Mouse (Mus musculus): ENCODE measurements at regions not wholly inside any gene's neighbourhood (a gene's known extent, or its start where the extent isn't known, plus 50 kb on each side); places are given as distances from the start of the nearest gene placed in this dataset.

GRCm38 (mm10) chr13:110537960-110538463 lies 143.2 kb downstream of the Plk2 start:
- no peak overlapping the region for H3K4me3 ChIP-seq (ENCODE audit: low read depth, low read length)
- ATAC-seq, result no peak
- DNase-seq, result no peak
- H3K9ac ChIP-seq, result no peak overlapping the region
- no peak overlapping the region for H3K4me2 ChIP-seq (ENCODE audit: low read depth)
- H3K9me3 ChIP-seq (ENCODE audit: low read length), result no peaks in the 10 kb centered on the region
- H3K4me1 ChIP-seq (ENCODE audit: insufficient read depth), result no peaks in the 10 kb centered on the region
- H3K27me3 ChIP-seq (ENCODE audit: insufficient read depth, low read length), result no peaks in the 10 kb centered on the region
- WGBS, result 55% methylated on average over 7 of the region's 7 CpGs
- H3K36me3 ChIP-seq (ENCODE audit: insufficient read depth), result no peaks in the 10 kb centered on the region
- no peak overlapping the region for H3K27ac ChIP-seq (ENCODE audit: low read depth, low read length)
- TF ChIP-seq CTCF (IDR thresholded peaks at IDR 0.05; ENCODE audit: low read depth), result no peak

- DNase-seq (peak; percentile 75), ATAC-seq (peak; percentile 85)
- Histone ChIP-seq H3K4me2 (ENCODE audit: low read depth) (no peak overlapping the region), H3K27ac (ENCODE audit: low read depth, low read length) (peak overlapping the region; percentile 59), H3K36me3 (ENCODE audit: insufficient read depth) (no peaks in the 10 kb centered on the region), H3K27me3 (ENCODE audit: insufficient read depth, low read length) (no peaks in the 10 kb centered on the region), H3K4me3 (ENCODE audit: low read depth, low read length) (no peak overlapping the region), H3K9me3 (ENCODE audit: low read length) (no peaks in the 10 kb centered on the region), H3K9ac (no peak overlapping the region), H3K4me1 (ENCODE audit: insufficient read depth) (no peaks in the 10 kb centered on the region)
- TF ChIP-seq CTCF (IDR thresholded peaks at IDR 0.05; ENCODE audit: low read depth), result no peak
- 41% methylated on average over 13 of the region's 13 CpGs for WGBS
Observed at GRCm38 (mm10) chr13:110540543-110541265, 145.9 kb downstream of the Plk2 start.

DNA sequence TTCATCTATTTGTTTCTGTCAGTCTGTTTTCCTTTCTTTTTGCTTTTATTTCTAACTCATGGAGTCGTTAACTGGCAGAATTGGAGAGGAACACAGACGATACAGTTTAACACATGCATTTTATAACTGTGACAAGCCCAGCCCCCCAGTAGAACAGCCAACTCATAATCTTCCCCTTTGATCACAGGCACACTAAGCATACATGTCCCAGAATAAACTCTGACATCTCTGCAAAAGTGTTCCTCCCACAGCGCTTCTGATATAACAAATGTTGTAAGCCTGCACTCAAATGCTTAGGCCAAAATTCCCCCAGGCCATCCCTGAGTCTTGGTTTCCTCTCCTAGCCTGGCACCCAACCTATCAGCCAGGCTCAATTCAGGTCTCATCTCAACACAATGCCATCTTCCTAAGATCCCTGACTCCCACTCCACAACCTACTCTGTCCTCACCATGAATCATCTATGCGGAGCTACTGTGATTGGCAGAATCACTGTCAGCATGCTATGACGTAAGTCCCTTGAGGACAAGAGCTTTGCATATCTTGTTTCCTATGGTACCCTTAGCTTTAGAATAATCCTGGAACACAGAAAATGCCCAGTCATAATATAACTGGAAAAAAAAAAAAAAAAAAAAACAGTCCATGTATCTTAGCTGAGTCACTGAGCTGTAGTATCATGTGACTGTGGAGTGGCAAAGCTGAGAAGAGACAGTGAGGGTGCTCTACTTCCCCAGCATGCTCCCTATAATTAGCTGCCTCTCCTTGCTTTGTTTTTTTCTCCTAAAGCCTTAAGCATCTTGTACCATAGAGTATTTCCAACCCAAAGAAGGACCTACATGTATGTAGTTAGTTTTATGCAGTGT lies 146.7 kb downstream of the Plk2 start:
- no peaks in the 10 kb centered on the region for H3K4me1 ChIP-seq (ENCODE audit: insufficient read depth)
- DNase-seq (peak; percentile 29), ATAC-seq (peak; percentile 64)
- no peak overlapping the region for H3K9ac ChIP-seq
- no peak for TF ChIP-seq CTCF (IDR thresholded peaks at IDR 0.05; ENCODE audit: low read depth)
- no peaks in the 10 kb centered on the region for H3K9me3 ChIP-seq (ENCODE audit: low read length)
- WGBS, result 67% methylated on average over 5 of the region's 5 CpGs
- no peak overlapping the region for H3K4me3 ChIP-seq (ENCODE audit: low read depth, low read length)
- H3K27me3 ChIP-seq (ENCODE audit: insufficient read depth, low read length), result no peaks in the 10 kb centered on the region
- H3K27ac ChIP-seq (ENCODE audit: low read depth, low read length), result peak overlapping the region; percentile 59
- H3K4me2 ChIP-seq (ENCODE audit: low read depth), result no peak overlapping the region
- no peaks in the 10 kb centered on the region for H3K36me3 ChIP-seq (ENCODE audit: insufficient read depth)

- Histone ChIP-seq H3K4me2 (ENCODE audit: low read depth) (no peak overlapping the region), H3K9me3 (ENCODE audit: low read length) (no peaks in the 10 kb centered on the region), H3K9ac (no peak overlapping the region), H3K4me1 (ENCODE audit: insufficient read depth) (no peaks in the 10 kb centered on the region), H3K27me3 (ENCODE audit: insufficient read depth, low read length) (no peaks in the 10 kb centered on the region), H3K27ac (ENCODE audit: low read depth, low read length) (no peak overlapping the region), H3K4me3 (ENCODE audit: low read depth, low read length) (no peak overlapping the region), H3K36me3 (ENCODE audit: insufficient read depth) (no peaks in the 10 kb centered on the region)
- ATAC-seq (no peak), DNase-seq (no peak)
- 80% methylated on average over 5 of the region's 5 CpGs for WGBS
- no peak for TF ChIP-seq CTCF (IDR thresholded peaks at IDR 0.05; ENCODE audit: low read depth)
Observed at GRCm38 (mm10) chr13:110542303-110543065, 147.6 kb downstream of the Plk2 start.

- ATAC-seq (no peak), DNase-seq (no peak)
- Histone ChIP-seq H3K4me1 (ENCODE audit: insufficient read depth) (no peaks in the 10 kb centered on the region), H3K27me3 (ENCODE audit: insufficient read depth, low read length) (no peaks in the 10 kb centered on the region), H3K27ac (ENCODE audit: low read depth, low read length) (no peak overlapping the region), H3K9me3 (ENCODE audit: low read length) (no peaks in the 10 kb centered on the region), H3K9ac (no peak overlapping the region), H3K4me3 (ENCODE audit: low read depth, low read length) (no peak overlapping the region), H3K36me3 (ENCODE audit: insufficient read depth) (no peaks in the 10 kb centered on the region), H3K4me2 (ENCODE audit: low read depth) (no peak overlapping the region)
- TF ChIP-seq CTCF (IDR thresholded peaks at IDR 0.05; ENCODE audit: low read depth), result no peak
- WGBS, result 81% methylated on average over 6 of the region's 6 CpGs
Observed at GRCm38 (mm10) chr13:110545454-110545853, 150.6 kb downstream of the Plk2 start.

DNA sequence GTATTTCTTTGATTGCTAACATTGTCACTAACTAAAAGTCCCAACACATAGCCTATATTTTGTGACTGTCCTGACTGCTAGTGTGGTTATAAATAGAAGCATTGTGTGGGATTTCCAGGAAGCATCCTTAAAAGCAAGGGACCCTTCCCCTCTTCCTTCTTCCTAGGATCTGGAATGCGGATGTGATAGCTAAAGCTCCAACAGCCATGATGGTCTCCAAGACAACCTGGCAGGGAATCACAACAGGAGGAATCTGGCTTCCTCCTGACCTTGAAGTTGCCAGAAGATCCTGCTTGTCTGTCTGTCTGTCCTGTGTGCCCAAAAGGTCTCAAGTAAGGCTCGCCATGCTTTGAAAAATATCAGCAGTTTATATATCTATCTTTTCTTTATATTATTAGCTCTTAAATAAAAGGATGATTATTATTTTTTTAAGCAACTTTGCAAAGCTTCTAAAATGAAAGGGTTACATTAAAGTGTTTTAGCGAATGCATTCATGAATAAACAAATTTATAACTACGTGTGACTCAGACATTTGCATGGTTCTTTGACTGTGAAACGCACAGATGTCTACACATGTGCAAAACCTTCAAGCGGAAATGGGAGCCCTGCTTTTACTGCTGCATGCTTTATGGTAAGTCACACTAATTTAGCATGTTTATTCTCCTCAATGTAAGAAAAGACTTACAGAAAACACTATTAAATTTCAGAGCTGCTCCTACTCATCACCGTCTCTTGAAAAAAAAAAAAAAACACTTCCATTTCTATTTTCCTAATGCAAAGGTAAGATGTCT lies 160.9 kb downstream of the Plk2 start:
- H3K27ac ChIP-seq (ENCODE audit: low read depth, low read length), result no peak overlapping the region
- 59% methylated on average over 7 of the region's 7 CpGs for WGBS
- H3K36me3 ChIP-seq (ENCODE audit: insufficient read depth), result no peaks in the 10 kb centered on the region
- no peak for TF ChIP-seq CTCF (IDR thresholded peaks at IDR 0.05; ENCODE audit: low read depth)
- H3K9ac ChIP-seq, result no peak overlapping the region
- DNase-seq, result no peak
- ATAC-seq, result peak; percentile 30; the same call in 1 of the 2 replicates
- H3K9me3 ChIP-seq (ENCODE audit: low read length), result no peaks in the 10 kb centered on the region
- H3K27me3 ChIP-seq (ENCODE audit: insufficient read depth, low read length), result no peaks in the 10 kb centered on the region
- H3K4me1 ChIP-seq (ENCODE audit: insufficient read depth), result no peaks in the 10 kb centered on the region
- no peak overlapping the region for H3K4me2 ChIP-seq (ENCODE audit: low read depth)
- no peak overlapping the region for H3K4me3 ChIP-seq (ENCODE audit: low read depth, low read length)

All from forebrain, postnatal 0 days (tissue).